Mouse (Mus musculus) fat pad, adult 2 months (tissue): Measurements from ENCODE around the gene Kcnk3.

ENCODE experiments used
- DNase-seq: peaks from one replicate; pipeline ENCODE4 v3.0.0-alpha.2; 2011; ENCODE audit warnings: low read depth, low spot score; ENCODE audit errors: extremely low read depth

Gene Kcnk3

GRCm38 (mm10) chr5:30587101-30587500 lies 869 bp upstream of the Kcnk3 start:
- no peak for DNase-seq

GRCm38 (mm10) chr5:30588301-30588968 lies 465 bp downstream of the Kcnk3 start:
- DNase-seq: no peak

GRCm38 (mm10) chr5:30589069-30589468 lies 1.1 kb downstream of the Kcnk3 start:
- DNase-seq: no peak

GRCm38 (mm10) chr5:30589546-30589945 lies 1.6 kb downstream of the Kcnk3 start:
- no peak for DNase-seq

DNA sequence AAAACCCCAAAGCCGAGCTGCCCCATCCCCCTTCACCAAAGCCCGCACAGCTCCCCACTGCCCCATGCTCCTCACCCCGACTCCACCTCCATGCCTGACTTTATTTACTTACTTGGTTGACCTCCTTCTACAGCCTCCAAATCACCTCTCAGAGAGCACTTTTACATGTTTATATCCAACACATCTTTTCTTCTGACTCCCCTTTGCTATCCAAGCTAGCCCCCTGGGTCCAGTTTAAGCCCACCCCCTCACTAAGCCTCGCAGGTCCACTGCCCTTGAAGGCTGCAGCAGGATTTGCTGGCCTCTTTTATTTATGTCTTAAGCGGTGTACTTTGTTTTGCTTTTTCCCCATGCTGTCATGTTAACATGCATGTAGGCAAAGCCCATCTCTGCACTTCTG lies 2.3 kb downstream of the Kcnk3 start:
- no peak for DNase-seq

- no peak for DNase-seq
Observed at GRCm38 (mm10) chr5:30591205-30591731, 3.3 kb downstream of the Kcnk3 start.

DNA sequence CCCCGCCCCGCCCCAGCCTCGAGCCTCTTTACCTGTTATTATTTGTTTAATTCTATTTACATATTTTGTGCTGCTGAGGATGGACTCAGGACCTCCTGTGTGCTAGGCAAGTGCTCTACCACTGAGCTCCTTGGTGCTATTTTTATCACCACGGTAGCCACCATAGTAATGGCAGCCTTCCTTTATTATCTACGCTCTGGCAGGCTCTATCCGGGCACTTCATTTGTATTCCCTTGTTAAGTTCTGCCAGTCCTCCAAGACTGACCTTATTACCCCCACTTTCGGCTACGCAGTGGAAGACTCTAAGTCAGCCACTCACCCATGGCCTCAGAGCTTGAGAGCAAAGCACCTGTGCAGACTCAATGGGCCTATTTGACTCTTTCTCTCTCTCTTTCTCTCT lies 3.8 kb downstream of the Kcnk3 start:
- DNase-seq: no peak

DNA sequence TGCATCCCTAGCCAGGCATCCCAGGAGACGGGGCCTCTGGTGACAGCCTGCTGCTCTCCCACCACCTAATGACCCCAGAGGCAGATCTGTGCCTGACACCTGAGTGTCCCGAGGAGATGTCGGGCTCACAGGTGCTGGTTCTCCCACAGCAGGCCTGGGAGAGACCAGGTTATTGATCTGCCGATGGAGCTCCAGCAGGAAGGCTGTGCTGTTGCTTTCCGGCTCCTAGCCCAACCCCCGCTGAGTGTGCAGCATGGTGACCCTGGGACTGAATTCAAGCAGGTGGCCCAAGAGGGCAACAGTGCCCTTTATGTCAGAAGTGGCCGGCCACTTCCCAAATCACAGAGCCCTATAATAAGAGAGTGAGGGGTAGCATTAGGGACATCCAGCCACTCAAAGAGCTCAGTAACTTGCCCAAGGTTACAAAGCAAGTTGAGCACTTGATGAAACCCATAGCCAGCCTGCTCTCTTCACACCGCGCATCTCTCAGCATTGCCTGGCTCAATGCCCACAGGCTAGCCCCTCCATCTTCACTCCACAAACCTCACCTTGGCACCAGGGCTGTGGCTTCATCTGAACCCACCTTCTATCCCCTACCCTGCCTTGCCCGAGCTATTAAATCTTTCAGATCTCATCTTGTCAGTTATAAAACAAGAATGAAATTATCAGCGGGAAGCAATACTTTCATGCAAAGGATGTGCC lies 4.5 kb downstream of the Kcnk3 start:
- no peak for DNase-seq

DNA sequence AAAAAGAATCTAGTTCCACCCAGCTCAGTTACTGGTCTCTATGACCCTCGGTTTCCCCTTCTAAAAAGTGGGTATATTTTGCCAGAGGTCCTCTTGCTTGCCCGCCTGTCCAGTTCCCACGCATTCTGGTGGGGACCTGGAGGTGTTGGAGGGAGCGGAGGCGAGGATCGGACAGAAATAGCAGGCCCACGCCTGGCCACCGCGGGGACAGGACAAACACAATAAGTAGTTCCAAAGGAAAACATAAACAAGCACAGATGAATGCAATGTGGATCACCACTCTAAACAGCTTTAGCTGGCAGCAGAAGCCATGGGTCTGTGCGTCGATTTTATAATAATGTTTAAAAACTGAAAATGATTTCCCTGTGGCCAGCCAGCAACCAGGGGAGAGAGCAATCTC lies 5.4 kb downstream of the Kcnk3 start:
- no peak for DNase-seq

DNA sequence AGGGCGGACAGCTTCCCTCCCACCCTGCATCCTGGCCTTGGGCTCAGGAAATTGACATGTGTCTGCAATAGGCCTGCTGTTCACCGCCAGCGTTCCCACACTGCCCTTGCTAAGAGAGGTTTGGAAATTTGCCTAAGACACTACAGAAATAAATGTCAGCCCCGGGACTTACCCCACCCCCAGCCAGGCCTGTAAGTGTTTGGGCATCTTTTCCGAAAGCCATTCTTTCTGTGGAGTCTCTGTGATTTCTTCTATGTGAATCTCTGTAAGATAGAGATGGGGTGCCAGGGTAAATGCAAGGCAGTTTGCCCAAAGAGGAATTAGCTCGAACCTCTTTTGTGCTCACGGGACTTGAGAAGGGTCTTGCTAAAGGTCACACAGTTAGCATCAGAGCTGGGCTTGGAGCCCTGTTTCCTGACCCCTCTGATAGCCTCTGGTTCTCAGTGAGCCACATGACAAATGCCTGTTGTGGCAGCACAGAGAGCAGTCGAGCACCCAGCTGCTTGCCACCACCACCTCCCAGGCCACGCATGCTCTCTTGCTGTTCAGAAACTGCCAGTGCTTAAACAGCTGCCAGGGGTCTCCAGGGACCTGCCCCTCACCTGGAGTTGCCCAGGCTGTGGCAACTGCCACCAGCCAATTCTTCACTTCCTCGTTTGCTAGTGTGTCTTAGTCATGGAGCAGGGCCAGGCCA lies 6.0 kb downstream of the Kcnk3 start:
- DNase-seq: no peak

DNA sequence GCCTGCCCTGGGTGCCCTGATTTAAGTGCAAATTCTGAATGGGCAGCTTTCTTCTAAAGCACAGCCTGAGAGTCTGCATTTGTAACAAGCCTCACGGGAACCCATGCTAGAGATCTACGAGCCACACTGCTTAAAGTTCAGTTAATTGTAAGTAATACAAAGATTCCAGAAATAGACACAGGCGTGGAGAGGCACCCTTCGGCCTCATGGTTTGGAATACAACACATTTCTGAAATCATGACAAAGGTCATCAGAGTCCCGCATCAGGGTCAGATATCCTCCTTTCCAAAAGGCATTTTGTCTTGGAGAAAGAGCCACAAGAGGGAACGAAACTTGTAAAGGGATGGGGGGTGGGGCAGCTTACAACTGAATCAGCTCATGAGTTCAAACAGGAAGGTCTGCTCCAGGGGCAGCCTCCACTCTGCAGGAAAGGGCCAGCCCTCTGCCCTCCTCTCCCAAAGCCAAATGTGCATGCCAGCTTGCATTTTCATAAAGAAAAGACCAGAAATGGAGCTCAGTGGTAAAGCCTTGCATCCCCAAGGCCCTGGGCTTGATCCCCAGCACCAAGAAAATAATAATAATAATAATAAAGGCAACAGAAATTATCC lies 7.1 kb downstream of the Kcnk3 start:
- DNase-seq: no peak

- DNase-seq: no peak
Observed at GRCm38 (mm10) chr5:30601397-30601796, 13.4 kb downstream of the Kcnk3 start.

DNA sequence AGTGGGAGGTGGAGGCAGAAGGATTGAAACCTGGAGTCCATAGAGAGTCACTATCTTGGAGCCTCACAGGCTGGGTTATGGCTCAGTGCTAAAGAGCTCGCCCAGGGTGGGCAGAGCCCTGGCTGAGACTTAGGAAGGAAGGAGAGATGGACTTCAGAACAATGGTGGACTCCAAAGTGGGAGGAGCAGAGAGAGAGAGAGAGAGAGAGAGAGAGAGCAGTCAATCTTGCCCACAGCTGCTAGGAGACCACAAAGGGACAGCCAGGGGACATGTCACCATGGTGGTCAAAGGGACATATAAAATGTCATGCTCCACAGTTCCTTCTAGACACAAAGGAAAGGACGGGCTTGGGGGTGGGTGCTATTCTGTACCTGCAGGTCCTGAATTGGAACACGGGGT lies 15.3 kb downstream of the Kcnk3 start:
- no peak for DNase-seq

DNA sequence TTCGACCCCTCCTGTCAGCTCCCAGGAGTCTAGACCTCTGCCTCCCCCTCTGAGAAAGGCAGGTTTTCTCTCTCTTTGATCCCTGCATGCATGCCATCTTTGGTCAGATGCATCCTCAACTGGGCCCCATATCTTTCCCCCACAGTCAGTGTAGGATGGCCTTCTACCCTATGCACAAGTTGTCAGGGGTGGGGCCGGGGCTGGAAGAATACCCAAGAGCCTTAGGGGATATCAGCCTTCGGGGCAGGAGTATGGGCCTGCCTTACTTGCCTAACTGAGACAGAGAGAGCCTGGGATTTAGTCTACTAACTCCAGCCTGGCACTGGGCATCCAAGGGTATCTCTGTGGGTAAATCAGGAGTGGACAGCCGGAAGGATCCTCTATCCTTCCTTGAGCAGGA lies 16.0 kb downstream of the Kcnk3 start:
- DNase-seq: no peak

- DNase-seq: no peak
Observed at GRCm38 (mm10) chr5:30604769-30605188, 16.8 kb downstream of the Kcnk3 start.

- DNase-seq: no peak
Observed at GRCm38 (mm10) chr5:30605649-30606048, 17.7 kb downstream of the Kcnk3 start.

DNA sequence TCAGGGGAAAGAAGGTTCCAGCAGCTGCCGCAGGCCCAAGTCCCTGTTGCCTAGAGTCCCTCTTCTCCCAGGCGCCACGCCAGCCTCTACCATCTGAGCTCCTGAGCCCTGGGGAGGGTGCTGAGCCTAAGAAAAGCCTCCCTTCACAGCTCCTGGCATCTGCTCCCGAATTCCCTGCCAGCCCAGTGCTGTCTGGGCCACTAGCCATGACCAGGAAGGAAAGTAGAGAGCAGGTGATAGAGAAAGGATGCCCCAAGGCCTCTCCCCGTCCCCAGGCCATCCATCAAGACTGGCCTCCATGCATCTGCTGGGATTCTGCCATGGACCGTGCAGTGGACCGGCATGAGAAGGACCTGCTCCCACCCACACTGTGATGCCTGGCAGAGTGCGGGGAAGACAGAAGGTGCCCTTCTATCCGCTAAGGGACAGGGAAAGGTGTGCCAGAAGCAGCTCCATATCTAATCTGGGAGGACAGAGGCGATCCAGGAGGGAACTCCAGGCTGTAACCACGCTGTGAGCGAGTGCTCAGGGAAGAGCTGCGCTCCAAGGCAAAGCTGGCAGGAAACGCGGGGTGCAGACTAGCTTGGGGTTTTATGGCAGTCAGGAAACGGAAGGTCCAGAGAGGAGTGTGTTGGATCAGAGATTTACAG lies 18.6 kb downstream of the Kcnk3 start:
- no peak for DNase-seq

DNA sequence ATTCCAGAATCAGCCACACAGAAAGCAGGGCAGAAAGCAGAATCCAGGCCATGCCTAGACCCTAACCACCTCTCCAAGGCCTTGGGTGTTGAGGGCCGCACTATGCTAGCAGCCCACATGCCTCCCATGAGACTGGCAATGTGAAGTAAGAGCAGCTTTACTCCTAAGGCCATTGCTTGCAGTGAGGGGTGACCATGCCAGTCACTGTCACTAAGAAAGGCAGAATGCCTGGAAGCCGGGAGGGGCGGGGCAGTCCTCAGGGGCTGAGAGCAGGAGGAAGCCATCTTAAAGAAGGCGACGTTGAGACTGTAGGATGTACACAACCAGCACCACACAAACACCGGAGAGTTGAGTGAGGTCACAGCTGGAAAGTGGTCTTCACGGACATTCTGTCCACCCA lies 21.1 kb downstream of the Kcnk3 start:
- no peak for DNase-seq

- no peak for DNase-seq
Observed at GRCm38 (mm10) chr5:30609918-30610645, 22.1 kb downstream of the Kcnk3 start.

DNA sequence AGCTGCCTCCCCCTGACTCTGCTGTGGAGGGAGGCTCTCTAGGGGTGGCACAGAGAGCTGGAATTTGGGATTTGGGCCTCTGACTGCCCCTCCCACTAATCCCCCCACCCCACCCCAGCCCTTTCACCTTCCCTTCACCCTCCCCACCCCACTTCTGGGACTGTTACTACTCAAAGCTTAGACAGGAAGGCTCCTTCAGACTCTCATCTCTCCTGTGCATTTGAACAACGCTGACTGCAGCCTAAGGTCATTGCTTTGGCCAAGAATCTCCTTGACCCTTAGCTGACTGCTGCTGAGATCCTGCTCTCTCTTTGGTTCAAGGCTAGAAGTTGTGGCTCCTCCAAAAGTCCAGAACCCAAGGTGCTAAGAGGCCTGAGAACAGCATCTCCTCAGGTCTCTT lies 23.1 kb downstream of the Kcnk3 start:
- no peak for DNase-seq
